Mouse (Mus musculus) intestine, postnatal 0 days (tissue): ENCODE results near the gene Csf2. TPM values are rescaled to one million over a fixed set of nuclear protein-coding genes. Genes with fewer than 3 reads are reported as not detected.
"Not testable (repeated sequence)": the region's sequence is repeated elsewhere in the genome, so short reads cannot be mapped to it uniquely, and the experiment has no call there.

Experiments
- ATAC-seq: fragments of 200-750 bp; cut with Nextera tagmentation; 2 replicates; pipeline ENCODE4 v1.8.0; 2017; ENCODE audit warnings: mild to moderate bottlenecking, moderate TSS enrichment, moderate library complexity
- H3K27ac ChIP-seq: fragments of 300-500 bp; sonication (generic); 2 replicates; pipeline ENCODE4 v1.5.1; 2014; ENCODE audit warnings: mild to moderate bottlenecking, low read depth, low read length, moderate library complexity
- H3K27me3 ChIP-seq: fragments of 300-500 bp; sonication (generic); replicated peaks from 2 replicates; pipeline ENCODE4 v1.6.1; 2014; ENCODE audit warnings: low read length, mixed read lengths; ENCODE audit not compliant: control insufficient read depth, insufficient read depth
- H3K36me3 ChIP-seq: fragments of 300-500 bp; sonication (generic); 2 replicates; pipeline ENCODE4 v1.6.1; 2014; ENCODE audit warnings: mild to moderate bottlenecking, moderate library complexity; ENCODE audit not compliant: control insufficient read depth, insufficient read depth
- H3K4me1 ChIP-seq: fragments of 300-500 bp; sonication (generic); replicated peaks from 2 replicates; pipeline ENCODE4 v1.6.1; 2014; ENCODE audit warnings: antibody characterized with exemption, low read length, mixed read lengths; ENCODE audit not compliant: control insufficient read depth, insufficient read depth
- H3K4me2 ChIP-seq: fragments of 300-500 bp; sonication (generic); replicated peaks from 2 replicates; pipeline ENCODE4 v1.6.1; 2014; ENCODE audit warnings: low read depth, mild to moderate bottlenecking, moderate library complexity
- H3K4me3 ChIP-seq: fragments of 300-500 bp; sonication (generic); 2 replicates; pipeline ENCODE4 v1.5.1; 2014; ENCODE audit warnings: low read depth, low read length
- H3K9ac ChIP-seq: fragments of 300-500 bp; sonication (generic); 2 replicates; pipeline ENCODE4 v1.6.1; 2014; ENCODE audit warnings: mild to moderate bottlenecking, low read depth, low read length
- H3K9me3 ChIP-seq: fragments of 300-500 bp; sonication (generic); 2 replicates; pipeline ENCODE4 v1.6.1; 2016; ENCODE audit warnings: mixed run types; ENCODE audit not compliant: control insufficient read depth
- CTCF ChIP-seq: sonication (generic); IDR thresholded peaks from 2 replicates; pipeline ENCODE4 v1.5.1; 2016; ENCODE audit warnings: low read depth, mild to moderate bottlenecking, control low read depth, antibody characterized with exemption, moderate library complexity
- WGBS: fragments of 180-500 bp; shearing (Covaris S2); extraction: QIAGEN DNeasy Blood & Tissue Kit; methylation state at CpG from one replicate; pipeline ENCODE4 v1.1.7; 2014; 5-methylcytosine and 5-hydroxymethylcytosine counted together
- polyA plus RNA-seq: library from polyadenylated mRNA; unstranded; fragments of >200 nt; fragmentation: Nextera tagmentation; extraction: Ambion mirVana; gene quantifications from 2 replicates; pipeline ENCODE4 v1.2.1, GENCODE M21; 2015

Csf2 gene
- 0.71 and 1.3 TPM in 2 replicates for polyA plus RNA-seq

DNA sequence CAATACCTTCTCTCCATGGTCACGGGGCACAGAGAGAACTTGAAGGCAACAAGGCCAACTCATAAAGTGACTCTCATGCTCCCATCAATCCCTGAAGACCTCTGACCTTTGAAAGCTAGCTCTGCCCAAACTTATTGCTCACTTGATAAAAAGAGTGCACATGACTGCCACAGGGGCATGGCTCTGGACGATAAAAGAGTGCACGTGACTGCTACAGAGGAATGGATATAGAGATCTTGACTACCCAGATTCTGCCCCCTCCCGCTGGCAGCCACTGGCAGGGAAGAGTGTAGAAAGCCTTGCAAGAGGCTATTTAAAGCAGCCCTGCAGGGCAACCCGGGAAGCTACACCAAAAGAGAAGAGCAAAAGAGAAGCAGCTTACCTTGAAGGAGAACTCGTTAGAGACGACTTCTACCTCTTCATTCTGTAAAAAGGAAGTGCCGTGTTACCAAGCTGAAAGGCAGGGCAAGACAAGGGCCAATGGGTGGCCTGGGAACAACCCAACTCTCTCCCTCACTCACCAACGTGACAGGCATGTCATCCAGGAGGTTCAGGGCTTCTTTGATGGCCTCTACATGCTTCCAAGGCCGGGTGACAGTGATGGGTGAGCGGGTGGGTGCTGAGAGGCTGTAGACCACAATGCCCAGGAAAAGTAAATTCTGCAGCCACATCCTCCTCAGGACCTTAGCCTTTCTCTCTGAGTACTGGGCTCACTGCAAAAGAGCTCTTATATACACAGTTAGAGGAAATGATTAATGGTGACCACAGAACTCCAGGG lies at the start of gene Csf2:
TSS of gene Csf2 (minus strand) at position 728 of the 778 bp plus-strand sequence.
- Histone ChIP-seq H3K4me1 (no peaks in the 10 kb centered on the region; the same call in 1 of the 2 replicates), H3K9me3 (no peaks in the 10 kb centered on the region), H3K27me3 (no peaks in the 10 kb centered on the region), H3K9ac (no peak within 1 kb of the TSS), H3K36me3 (no peaks in the 10 kb centered on the region), H3K4me2 (peak within 1 kb of the TSS; percentile 21; the same call in 1 of the 2 replicates), H3K4me3 (no peak within 1 kb of the TSS), H3K27ac (no peak within 1 kb of the TSS)
- peak; percentile 77 for ATAC-seq
- 45% methylated on average over 11 of the region's 11 CpGs for WGBS
- 0 out of 2 replicates have a peak, but pooled peaks have one; percentile 3 for TF ChIP-seq CTCF

GRCm38 (mm10) chr11:54298777-54299176 lies 49.3 kb upstream of the Csf2 start:
- no peaks in the 10 kb centered on the region for H3K9me3 ChIP-seq
- TF ChIP-seq CTCF, result peak; percentile 29
- no peak overlapping the region for H3K4me2 ChIP-seq
- no peaks in the 10 kb centered on the region for H3K36me3 ChIP-seq
- H3K27ac ChIP-seq, result no peak overlapping the region
- peaks cover 9% of the 10 kb centered on the region for H3K27me3 ChIP-seq
- no peaks in the 10 kb centered on the region for H3K4me1 ChIP-seq
- H3K4me3 ChIP-seq, result no peak overlapping the region
- H3K9ac ChIP-seq, result no peak overlapping the region
- ATAC-seq, result no peak

GRCm38 (mm10) chr11:54297471-54297870 lies 48.0 kb upstream of the Csf2 start:
- not testable (repeated sequence) for H3K9me3 ChIP-seq, H3K27me3 ChIP-seq, H3K4me3 ChIP-seq, H3K36me3 ChIP-seq, H3K4me2 ChIP-seq, H3K4me1 ChIP-seq, ATAC-seq, H3K9ac ChIP-seq, H3K27ac ChIP-seq
- WGBS, result 95% methylated on average over 2 of the region's 2 CpGs

GRCm38 (mm10) chr11:54296734-54297133 lies 47.3 kb upstream of the Csf2 start:
- no peaks in the 10 kb centered on the region for H3K36me3 ChIP-seq
- no peaks in the 10 kb centered on the region for H3K9me3 ChIP-seq
- H3K9ac ChIP-seq, result no peak overlapping the region
- no peaks in the 10 kb centered on the region for H3K4me1 ChIP-seq
- no peak for ATAC-seq
- H3K27me3 ChIP-seq, result no peaks in the 10 kb centered on the region
- H3K27ac ChIP-seq, result no peak overlapping the region
- no peak overlapping the region for H3K4me2 ChIP-seq
- no peak overlapping the region for H3K4me3 ChIP-seq
- TF ChIP-seq CTCF, result no peak
- WGBS, result 90% methylated on average over 1 of the region's 1 CpGs

DNA sequence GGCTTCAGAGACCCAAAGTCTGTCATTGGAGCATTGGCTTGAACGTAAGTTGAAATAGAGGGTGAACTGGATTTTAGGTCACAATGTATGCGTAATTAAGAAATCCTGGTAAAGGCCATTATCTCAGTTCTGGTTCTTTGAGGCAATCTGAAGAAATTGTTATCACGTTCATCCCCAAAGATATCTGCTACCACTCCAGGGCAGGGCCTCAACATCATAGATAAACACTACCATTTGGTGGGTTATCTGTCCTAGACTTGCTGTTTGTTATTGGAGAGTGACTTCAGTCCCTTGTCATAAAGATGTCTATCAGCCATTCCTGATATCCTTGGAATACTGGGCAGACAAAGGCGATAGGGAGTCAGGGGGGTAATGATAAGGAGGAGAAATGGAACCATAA lies 46.5 kb upstream of the Csf2 start:
- 66% methylated on average over 4 of the region's 4 CpGs for WGBS

DNA sequence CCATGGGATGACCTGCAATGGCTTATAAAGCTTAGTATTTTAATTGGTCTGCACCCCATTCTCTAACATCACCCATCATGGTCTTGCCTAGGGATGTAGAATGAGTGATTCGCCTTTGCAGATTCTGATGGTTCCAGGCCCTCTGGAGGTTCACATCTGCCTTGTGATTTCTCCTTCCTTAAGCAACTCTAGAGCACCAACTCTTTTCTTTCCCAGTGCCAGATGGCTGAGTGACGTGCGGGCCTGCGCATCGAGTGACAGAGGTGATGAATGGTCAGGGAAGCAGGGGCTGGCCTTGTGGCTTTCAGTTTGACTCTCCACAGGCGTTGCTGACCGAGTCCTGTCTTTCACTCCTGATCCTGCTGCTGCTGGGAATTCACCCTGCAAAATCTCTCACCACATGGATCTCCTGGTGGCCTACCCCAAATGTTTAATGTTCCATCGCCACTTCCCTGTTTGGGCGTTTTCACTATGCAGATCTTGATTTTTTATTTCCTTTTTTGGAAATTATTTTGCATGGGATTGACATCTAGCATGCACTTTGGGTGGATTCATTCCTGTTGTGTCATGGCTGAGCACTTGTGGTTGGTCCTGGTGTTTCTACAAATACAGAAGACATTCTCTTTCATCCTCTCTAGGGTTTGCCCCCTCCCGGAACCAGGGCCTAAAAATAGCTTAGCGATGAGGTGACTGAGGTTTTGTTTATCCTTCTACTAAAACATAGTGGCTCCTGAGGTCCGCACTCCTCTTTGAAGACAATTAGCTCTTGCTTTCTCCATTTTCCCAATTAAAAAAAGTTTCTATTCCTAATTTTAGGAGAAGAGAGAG lies 44.7 kb upstream of the Csf2 start:
- 68% methylated on average over 12 of the region's 12 CpGs for WGBS
- Histone ChIP-seq H3K4me1 (no peaks in the 10 kb centered on the region), H3K36me3 (no peaks in the 10 kb centered on the region), H3K27ac (no peak overlapping the region), H3K4me3 (no peak overlapping the region), H3K9me3 (no peaks in the 10 kb centered on the region), H3K4me2 (no peak overlapping the region), H3K9ac (no peak overlapping the region), H3K27me3 (no peaks in the 10 kb centered on the region)
- no peak for ATAC-seq
- no peak for TF ChIP-seq CTCF

More for the DNA sequence above, 46.5 kb upstream of the Csf2 start:
- H3K4me3 ChIP-seq, result no peak overlapping the region
- H3K27ac ChIP-seq, result no peak overlapping the region
- TF ChIP-seq CTCF, result no peak
- no peak for ATAC-seq
- no peak overlapping the region for H3K4me2 ChIP-seq
- H3K9ac ChIP-seq, result no peak overlapping the region
- H3K9me3 ChIP-seq, result no peaks in the 10 kb centered on the region
- H3K4me1 ChIP-seq, result no peaks in the 10 kb centered on the region
- H3K27me3 ChIP-seq, result no peaks in the 10 kb centered on the region
- H3K36me3 ChIP-seq, result no peaks in the 10 kb centered on the region
